Mouse (Mus musculus) naive thymus-derived CD4-positive, alpha-beta T cell, adult 2 months (primary cell): ENCODE data around the gene Eng.

ENCODE experiments used
- DNase-seq: peaks from one replicate; pipeline ENCODE4 v3.0.0-alpha.2; 2011; ENCODE audit warnings: low read depth

The Eng gene

GRCm38 (mm10) chr2:32711301-32712056 lies 65.1 kb downstream of the Eng start:
- no peak for DNase-seq

- peak; percentile 72 for DNase-seq
Observed at GRCm38 (mm10) chr2:32712108-32712551, 65.7 kb downstream of the Eng start.

GRCm38 (mm10) chr2:32712586-32712933 lies 66.2 kb downstream of the Eng start:
- DNase-seq = peak; percentile 95

- peak; percentile 97 for DNase-seq
Observed at GRCm38 (mm10) chr2:32712934-32713817, 66.8 kb downstream of the Eng start, which contains the start of gene Cdk9. Cdk9 (minus strand) TSS chr2:32713076.

- no peak for DNase-seq
Observed at GRCm38 (mm10) chr2:32714117-32714986, 68.0 kb downstream of the Eng start.

- DNase-seq = peak; percentile 75
Observed at GRCm38 (mm10) chr2:32714987-32715425, 68.6 kb downstream of the Eng start.

- no peak for DNase-seq
Observed at GRCm38 (mm10) chr2:32718761-32719160, 72.4 kb downstream of the Eng start.

- DNase-seq = no peak
Observed at GRCm38 (mm10) chr2:32720053-32720452, 73.7 kb downstream of the Eng start.

GRCm38 (mm10) chr2:32720681-32721229 lies 74.4 kb downstream of the Eng start, which contains the start of gene Sh2d3c:
Sh2d3c (plus strand) TSS chr2:32721055.
- peak; percentile 47 for DNase-seq

- peak; percentile 57 for DNase-seq
Observed at GRCm38 (mm10) chr2:32722046-32722445, 75.7 kb downstream of the Eng start.

- DNase-seq = peak; percentile 46
Observed at GRCm38 (mm10) chr2:32722581-32722980, 76.2 kb downstream of the Eng start.

GRCm38 (mm10) chr2:32724149-32724548 lies 77.8 kb downstream of the Eng start:
- DNase-seq = peak; percentile 52

GRCm38 (mm10) chr2:32724832-32725790 lies 78.7 kb downstream of the Eng start:
- peak; percentile 83 for DNase-seq

- DNase-seq = peak; percentile 76
Observed at GRCm38 (mm10) chr2:32727435-32727834, 81.0 kb downstream of the Eng start.

- DNase-seq = no peak
Observed at GRCm38 (mm10) chr2:32728463-32728862, 82.1 kb downstream of the Eng start.

- DNase-seq = no peak
Observed at GRCm38 (mm10) chr2:32729547-32729946, 83.2 kb downstream of the Eng start.

GRCm38 (mm10) chr2:32730854-32731253 lies 84.5 kb downstream of the Eng start:
- no peak for DNase-seq

- DNase-seq = no peak
Observed at GRCm38 (mm10) chr2:32731911-32732310, 85.5 kb downstream of the Eng start.
